Mouse (Mus musculus) ES-Bruce4 (cell line): ENCODE data around the gene Lurap1l. TPM values are rescaled to one million over a fixed set of nuclear protein-coding genes. Genes with fewer than 3 reads are reported as not detected.

Experiments used
- H3K27ac ChIP-seq: 2 replicates; pipeline ENCODE4 v1.5.1; 2012; ENCODE audit warnings: low read length, inconsistent platforms; ENCODE audit not compliant: insufficient read depth
- H3K27me3 ChIP-seq: 2 replicates; pipeline ENCODE4 v1.6.1; 2012; ENCODE audit warnings: mild to moderate bottlenecking, low read length, inconsistent platforms; ENCODE audit not compliant: control insufficient read depth, poor library complexity, insufficient read depth, severe bottlenecking
- H3K36me3 ChIP-seq: 2 replicates; pipeline ENCODE4 v1.6.1; 2012; ENCODE audit warnings: inconsistent platforms, mild to moderate bottlenecking, low read length, moderate library complexity; ENCODE audit not compliant: control insufficient read depth, poor library complexity, insufficient read depth, severe bottlenecking
- H3K4me1 ChIP-seq: one replicate; pipeline ENCODE4 v1.8.1; 2011; ENCODE audit warnings: low read length; ENCODE audit not compliant: control insufficient read depth, insufficient read depth
- H3K4me3 ChIP-seq: 2 replicates; pipeline ENCODE4 v1.5.1; 2011; ENCODE audit warnings: low read depth, mild to moderate bottlenecking, low read length
- H3K9ac ChIP-seq: 2 replicates; pipeline ENCODE4 v1.6.1; 2012; ENCODE audit warnings: low read depth, mild to moderate bottlenecking, inconsistent platforms; ENCODE audit not compliant: poor library complexity, severe bottlenecking
- H3K9me3 ChIP-seq: replicated peaks from 2 replicates; pipeline ENCODE4 v1.6.1; 2012; ENCODE audit warnings: mild to moderate bottlenecking, low read length, inconsistent platforms; ENCODE audit not compliant: control insufficient read depth, poor library complexity, insufficient read depth, severe bottlenecking
- CTCF ChIP-seq: IDR thresholded peaks from one replicate; pipeline ENCODE4 v1.8.1; 2011; ENCODE audit warnings: low read depth, low read length
- EP300 ChIP-seq: IDR thresholded peaks from 2 replicates; pipeline ENCODE4 v1.6.1; 2011; ENCODE audit warnings: low read depth, low read length; ENCODE audit not compliant: insufficient read depth
- POLR2A ChIP-seq: IDR thresholded peaks from one replicate; pipeline ENCODE4 v1.8.1; 2011; ENCODE audit warnings: low read length; ENCODE audit not compliant: insufficient read depth
- polyA plus RNA-seq: library from polyadenylated mRNA; stranded (reverse); fragments of >200 nt; gene quantifications from 2 replicates; pipeline ENCODE4 v1.2.4, GENCODE M21; 2011; ENCODE audit warnings: low read depth; ENCODE audit not compliant: missing spikeins, insufficient read depth, insufficient read length

Gene Lurap1l
- polyA plus RNA-seq, 1 experiment, result 3.1 TPM

- Histone ChIP-seq H3K4me1 (no peaks in the 10 kb centered on the region), H3K4me3 (no peak overlapping the region), H3K27ac (no peak overlapping the region), H3K36me3 (no peaks in the 10 kb centered on the region), H3K9ac (no peak overlapping the region), H3K9me3 (no peaks in the 10 kb centered on the region), H3K27me3 (no peaks in the 10 kb centered on the region)
- TF ChIP-seq CTCF, result no peak
- no peak for TF ChIP-seq POLR2A
- TF ChIP-seq EP300, result no peak
These were observed 15.1 kb upstream of the Lurap1l start for GRCm38 (mm10) chr4:80895278-80895894.

DNA sequence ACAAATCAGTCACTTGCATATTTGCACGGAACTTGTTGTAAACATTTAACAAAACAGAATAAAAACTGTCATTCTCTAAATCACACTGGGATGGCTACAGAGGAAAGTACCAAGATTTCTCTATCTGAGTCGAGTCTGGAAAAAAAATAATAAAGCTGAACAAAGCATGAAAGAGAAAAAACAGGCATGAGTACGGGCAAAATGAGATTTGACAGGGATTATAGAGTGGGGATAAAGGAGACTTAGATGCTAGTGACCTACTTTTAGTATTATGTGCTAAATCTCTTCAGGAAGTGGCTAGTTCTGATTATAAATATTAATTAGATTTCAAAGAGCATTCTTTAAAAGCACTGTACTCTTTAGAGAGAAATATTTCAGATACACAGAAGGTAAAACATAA lies 3.7 kb upstream of the Lurap1l start:
- no peak overlapping the region for H3K9ac ChIP-seq
- H3K27me3 ChIP-seq, result no peaks in the 10 kb centered on the region
- no peaks in the 10 kb centered on the region for H3K4me1 ChIP-seq
- no peak overlapping the region for H3K27ac ChIP-seq
- H3K9me3 ChIP-seq, result no peaks in the 10 kb centered on the region
- H3K4me3 ChIP-seq, result no peak overlapping the region
- H3K36me3 ChIP-seq, result no peaks in the 10 kb centered on the region
- TF ChIP-seq CTCF (no peak), EP300 (no peak), POLR2A (no peak)

DNA sequence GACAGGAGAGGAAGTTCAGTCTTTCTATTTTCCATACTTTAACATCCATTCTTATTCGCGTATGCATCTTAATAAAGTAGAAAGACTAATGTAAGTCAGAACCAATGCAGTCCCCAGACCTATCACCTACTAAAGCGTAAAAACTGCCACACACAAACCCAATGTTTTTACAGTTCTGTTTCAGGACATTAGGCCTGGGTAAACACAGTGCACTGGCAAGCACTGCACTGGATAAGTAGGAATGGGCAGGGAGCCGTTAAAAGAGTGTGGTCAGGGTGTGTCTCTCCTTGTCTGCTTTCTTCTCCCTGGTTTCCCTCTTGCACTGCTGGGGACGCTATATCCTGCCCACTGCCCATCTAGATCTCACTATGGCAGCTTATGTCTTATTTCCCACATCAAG lies 2.5 kb upstream of the Lurap1l start:
- Histone ChIP-seq H3K9me3 (no peaks in the 10 kb centered on the region), H3K27me3 (no peaks in the 10 kb centered on the region), H3K27ac (no peak overlapping the region), H3K36me3 (no peaks in the 10 kb centered on the region), H3K4me1 (no peaks in the 10 kb centered on the region), H3K9ac (no peak overlapping the region), H3K4me3 (no peak overlapping the region)
- TF ChIP-seq EP300 (no peak), CTCF (no peak), POLR2A (no peak)

DNA sequence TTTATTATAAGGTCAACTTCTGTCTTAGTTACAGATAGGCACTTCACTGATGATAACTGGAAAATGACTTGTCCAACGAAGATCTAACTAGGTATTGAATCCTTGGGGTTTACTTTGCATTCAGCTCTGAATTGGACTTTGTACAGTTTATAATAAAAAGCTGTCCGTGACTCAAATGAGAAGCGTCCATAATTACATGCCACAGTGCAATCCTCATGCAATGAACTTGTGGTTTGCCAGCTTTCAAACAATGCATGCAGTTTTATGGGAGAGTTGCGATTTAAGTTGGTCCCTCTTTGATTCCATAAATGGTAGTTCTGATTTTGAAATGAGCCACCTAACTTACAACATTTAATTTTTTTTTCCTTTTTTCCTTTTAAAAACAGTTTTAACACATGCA lies 1.5 kb upstream of the Lurap1l start:
- H3K27me3 ChIP-seq, result no peaks in the 10 kb centered on the region
- no peaks in the 10 kb centered on the region for H3K4me1 ChIP-seq
- H3K27ac ChIP-seq, result no peak overlapping the region
- no peak for TF ChIP-seq POLR2A
- H3K36me3 ChIP-seq, result no peaks in the 10 kb centered on the region
- H3K4me3 ChIP-seq, result no peak overlapping the region
- no peaks in the 10 kb centered on the region for H3K9me3 ChIP-seq
- no peak overlapping the region for H3K9ac ChIP-seq

GRCm38 (mm10) chr4:80910871-80911701 lies 640 bp downstream of the Lurap1l start:
- Histone ChIP-seq H3K4me1 (no peaks in the 10 kb centered on the region), H3K9ac (peak overlapping the region; percentile 75), H3K9me3 (no peaks in the 10 kb centered on the region), H3K27me3 (no peaks in the 10 kb centered on the region), H3K27ac (no peak overlapping the region), H3K4me3 (peak overlapping the region; percentile 93), H3K36me3 (no peaks in the 10 kb centered on the region)
- no peak for TF ChIP-seq POLR2A
- no peak for TF ChIP-seq CTCF
- no peak for TF ChIP-seq EP300

DNA sequence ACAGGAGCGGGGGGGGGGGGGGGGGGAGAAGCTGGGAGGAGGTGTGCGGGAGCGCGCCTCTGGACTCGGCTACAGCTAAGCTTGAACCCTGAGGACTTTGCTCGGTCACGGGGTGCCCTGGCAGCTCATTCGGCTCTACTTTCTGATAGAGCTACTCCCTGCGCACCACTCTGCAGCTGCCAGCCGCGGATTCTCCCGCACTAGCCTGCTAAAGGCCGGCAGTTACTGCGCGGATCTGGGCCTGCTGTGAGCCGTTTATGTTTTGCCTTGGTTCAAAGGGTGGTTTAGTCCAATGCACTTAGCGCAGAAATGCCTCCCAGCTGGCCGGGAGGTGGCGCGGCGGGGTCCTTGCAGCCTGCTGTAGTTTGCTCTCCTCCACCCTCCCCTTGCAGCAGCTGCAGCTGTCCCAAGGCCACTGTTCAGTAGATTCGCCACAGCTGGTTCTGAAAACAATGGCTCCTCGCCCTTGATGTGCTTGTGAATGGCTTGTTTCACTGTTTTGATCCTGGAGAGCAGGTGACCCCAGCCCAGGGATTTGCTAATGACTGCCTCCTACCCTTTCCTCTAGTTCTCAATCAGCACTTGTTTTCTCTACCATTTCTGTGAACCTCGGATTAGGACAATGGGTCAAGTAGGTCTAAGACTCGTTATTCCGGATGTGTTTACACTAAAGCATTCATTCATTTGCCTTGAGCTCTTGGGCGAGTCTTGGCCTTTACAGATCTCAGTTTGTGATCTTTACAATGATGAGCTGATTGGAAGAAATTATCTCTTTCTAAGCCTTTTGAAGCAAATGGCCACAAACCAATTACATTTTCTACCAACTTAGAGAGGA lies 1.5 kb downstream of the Lurap1l start:
- peak overlapping the region; percentile 93 for H3K4me3 ChIP-seq
- peak; percentile 52 for TF ChIP-seq CTCF
- TF ChIP-seq EP300, result peak; percentile 85
- TF ChIP-seq POLR2A, result no peak
- H3K36me3 ChIP-seq, result no peaks in the 10 kb centered on the region
- no peaks in the 10 kb centered on the region for H3K4me1 ChIP-seq
- H3K27ac ChIP-seq, result peak overlapping the region; percentile 69
- H3K9me3 ChIP-seq, result no peaks in the 10 kb centered on the region
- peak overlapping the region; percentile 75 for H3K9ac ChIP-seq
- no peaks in the 10 kb centered on the region for H3K27me3 ChIP-seq
